Mouse (Mus musculus) adrenal gland, postnatal 25 days (tissue): ENCODE results near the gene Snx8. TPM values are rescaled to one million over a fixed set of nuclear protein-coding genes. Genes with fewer than 3 reads are reported as not detected.
"Not testable (repeated sequence)": the region's sequence is repeated elsewhere in the genome, so short reads cannot be mapped to it uniquely, and the experiment has no call there.

ENCODE experiments used
- DNase-seq: peaks from one replicate; pipeline ENCODE4 v3.0.0; 2021; ENCODE audit warnings: mixed read lengths
- total RNA-seq: library from RNA; stranded (reverse); gene quantifications from 2 replicates; pipeline ENCODE4 v1.2.3, GENCODE M21; 2021

Snx8 gene
- total RNA-seq, 1 experiment from 2014 or later, result 18.0 TPM

GRCm38 (mm10) chr5:140384462-140384861 lies 4.6 kb downstream of the Snx8 start:
- no peak for DNase-seq

- DNase-seq, result no peak
Observed at GRCm38 (mm10) chr5:140383559-140383958, 5.5 kb downstream of the Snx8 start.

GRCm38 (mm10) chr5:140382688-140383087 lies 6.4 kb downstream of the Snx8 start:
- DNase-seq, result no peak

DNA sequence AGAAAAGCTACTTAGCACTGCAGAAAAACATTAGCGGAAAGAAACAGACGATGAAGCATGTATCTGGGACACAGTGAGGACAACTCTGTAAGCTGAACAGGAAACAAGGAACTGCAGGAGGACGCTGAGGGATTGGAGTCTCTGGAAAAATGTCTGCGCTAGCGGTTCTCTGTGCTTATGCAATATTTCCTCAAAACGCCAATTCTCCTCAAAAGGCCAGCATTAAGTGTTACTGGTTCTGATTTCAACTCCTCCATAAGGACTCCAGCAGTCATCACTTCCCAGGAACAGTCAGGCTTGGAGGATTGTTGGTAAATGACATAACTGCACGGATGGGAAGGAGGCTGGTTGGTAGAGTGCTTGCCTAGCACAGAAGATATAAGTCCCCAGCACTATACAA lies 7.9 kb downstream of the Snx8 start:
- no peak for DNase-seq

DNA sequence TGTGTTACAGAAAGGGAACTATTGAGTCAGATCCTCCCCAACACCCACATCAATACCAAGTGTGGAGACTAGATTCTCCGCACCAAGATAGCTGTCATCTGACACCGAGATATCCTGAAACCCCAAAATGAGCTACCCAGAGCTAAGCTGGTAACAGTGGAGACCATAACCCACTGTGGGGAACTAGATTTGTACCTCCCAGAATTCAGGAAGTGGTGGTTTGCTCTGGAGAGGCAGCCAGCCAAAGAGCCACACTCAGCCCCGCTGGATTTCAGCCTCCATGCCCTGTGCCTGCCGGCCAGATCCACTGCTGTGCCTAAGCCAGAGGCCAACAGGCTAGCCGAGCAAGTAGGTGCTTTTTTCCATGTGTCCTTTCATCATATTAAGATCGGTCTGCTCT lies 9.8 kb downstream of the Snx8 start:
- DNase-seq, result no peak

DNA sequence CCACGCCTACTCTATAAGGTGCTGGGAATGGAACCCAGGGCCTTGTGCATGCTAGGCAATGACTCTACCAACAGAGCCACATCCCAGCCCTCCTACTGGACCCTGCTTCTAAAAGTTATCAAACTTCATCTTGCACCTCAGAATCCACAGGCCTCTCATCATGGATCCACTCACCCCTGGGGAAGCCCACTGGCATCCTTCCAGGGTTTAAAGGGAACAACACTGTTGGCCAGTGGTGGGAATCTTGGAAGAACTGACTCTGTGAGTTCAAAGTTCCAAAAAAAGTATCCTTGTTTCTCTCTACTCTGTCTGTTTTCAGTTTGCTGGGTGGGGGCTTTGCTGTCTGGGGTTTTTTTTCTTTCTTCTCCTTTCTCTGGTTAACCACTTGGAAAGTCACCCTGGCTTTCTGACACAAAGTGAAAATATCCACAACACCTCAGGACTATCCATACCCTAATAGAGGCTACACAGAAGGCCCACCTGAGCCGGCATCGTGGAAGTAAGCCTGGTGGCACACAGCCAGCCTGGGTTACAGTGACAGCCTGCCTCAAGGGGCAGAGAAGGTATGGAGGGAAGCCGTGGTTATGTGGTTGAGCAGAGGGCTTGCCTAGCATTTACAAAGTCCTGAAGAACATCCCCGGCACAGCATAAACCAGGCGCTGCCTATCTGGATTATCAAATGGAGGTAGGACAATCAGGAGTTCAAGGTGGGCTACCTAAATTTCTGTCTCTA lies 10.8 kb downstream of the Snx8 start:
- DNase-seq, result no peak

DNA sequence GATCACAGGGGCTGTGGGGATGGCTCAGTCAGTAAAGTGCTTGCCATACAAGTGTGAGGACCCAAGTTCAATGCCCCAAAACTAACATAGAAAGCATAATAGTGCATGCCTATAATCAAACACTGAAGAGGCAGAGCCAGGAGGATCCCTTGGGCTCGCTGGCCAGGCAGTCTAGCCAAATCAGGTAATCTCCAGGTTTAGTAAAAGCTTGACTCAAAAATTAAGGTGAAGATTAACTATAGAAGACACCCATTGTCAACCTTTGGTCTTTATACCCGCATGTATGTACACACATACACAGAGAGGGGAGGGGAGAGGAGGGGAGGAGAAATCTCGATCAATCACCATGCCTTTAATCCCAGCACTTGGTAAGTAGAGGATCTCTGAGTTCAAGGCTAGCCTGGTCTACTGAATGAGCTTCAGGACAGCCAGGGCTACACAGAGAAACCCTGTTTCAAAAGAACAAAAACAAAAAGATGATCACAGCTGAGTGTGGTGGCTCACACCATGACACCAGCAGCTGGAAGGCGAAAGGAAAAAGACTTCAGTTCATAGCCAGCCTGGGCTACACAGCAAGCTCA lies 13.7 kb downstream of the Snx8 start:
- no peak for DNase-seq

DNA sequence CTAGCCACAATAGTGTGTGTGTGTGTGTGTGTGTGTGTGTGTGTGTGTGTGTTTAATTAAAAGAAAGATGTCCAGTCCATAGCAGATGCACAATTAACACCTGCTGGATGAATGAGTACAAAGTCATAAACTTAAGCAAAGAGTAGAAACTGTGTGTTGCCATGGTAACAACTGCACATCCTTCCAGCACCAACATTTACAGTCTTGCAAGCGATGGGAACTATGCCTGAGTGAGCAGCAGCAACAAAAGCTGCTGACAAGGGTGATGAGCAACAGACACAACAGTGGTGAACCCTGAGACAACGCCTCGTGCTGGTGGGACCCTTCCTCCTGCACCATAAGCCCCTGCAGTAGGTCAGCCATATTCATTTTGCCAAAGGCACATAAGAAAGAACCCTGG lies 14.8 kb downstream of the Snx8 start:
- no peak for DNase-seq

DNA sequence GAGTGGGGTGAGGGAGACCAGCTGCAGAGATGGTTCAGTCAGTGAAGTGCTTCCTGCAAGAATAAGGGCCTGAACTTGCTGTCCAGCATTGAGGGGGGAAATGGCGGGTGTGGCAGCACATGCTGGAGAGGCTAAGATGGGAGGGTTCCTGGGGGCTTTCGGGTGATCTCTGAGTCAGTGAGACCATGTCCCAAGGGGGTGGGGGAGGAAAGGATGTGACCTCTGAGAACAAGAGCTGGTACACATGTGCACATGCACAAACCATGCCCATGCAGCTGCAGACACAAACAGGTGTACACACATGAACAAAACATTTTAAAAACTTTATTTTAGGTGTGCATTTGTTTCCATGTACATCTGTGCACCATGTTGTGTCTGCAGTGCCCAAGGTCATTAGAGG lies 15.4 kb downstream of the Snx8 start:
- no peak for DNase-seq

DNA sequence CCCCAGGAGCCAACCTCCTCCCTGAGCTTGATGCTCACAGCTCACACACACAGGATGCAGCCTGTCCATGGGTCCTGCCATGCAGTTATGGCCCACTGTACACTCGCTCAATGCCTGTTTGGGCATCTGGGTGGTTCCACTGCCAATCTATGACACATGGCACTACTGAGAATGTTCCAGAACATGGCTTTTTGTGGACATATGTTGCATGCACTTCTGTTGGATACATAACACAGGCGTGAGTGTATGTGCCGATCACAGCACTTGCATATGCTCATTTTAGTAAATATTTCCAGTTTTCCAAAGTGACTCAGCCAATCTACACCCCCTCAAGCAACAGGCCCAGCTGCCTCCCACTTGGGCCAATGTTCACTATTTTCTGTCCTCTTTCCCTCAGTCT lies 17.4 kb downstream of the Snx8 start:
- no peak for DNase-seq

- no peak for DNase-seq
Observed at GRCm38 (mm10) chr5:140370446-140371254, 18.4 kb downstream of the Snx8 start.

DNA sequence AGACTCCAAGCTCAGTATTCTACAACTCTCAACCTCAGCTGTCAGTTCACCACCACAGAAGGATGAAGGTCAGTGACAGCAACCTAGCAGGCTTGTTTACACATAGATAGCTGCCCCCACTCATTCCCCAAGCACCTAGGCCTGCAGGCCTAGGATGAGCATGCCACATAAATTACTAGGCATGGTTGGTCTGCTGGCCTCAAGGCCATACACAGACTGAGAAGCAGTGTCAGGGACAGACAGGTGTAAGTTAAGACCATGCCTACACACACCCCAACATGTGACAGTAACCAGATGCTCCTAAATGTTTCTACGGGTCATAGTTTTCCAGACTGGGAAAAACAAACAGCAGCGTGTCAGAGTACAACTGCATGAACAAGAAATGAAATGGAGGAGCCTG lies 19.6 kb downstream of the Snx8 start:
- no peak for DNase-seq

- DNase-seq, result no peak
Observed at GRCm38 (mm10) chr5:140368926-140369325, 20.1 kb downstream of the Snx8 start.

GRCm38 (mm10) chr5:140368126-140368525 lies 20.9 kb downstream of the Snx8 start:
- DNase-seq, result not testable (repeated sequence)

- no peak for DNase-seq
Observed at GRCm38 (mm10) chr5:140364415-140364814, 24.6 kb downstream of the Snx8 start.

GRCm38 (mm10) chr5:140359930-140360674 lies 29.0 kb downstream of the Snx8 start:
- no peak for DNase-seq

DNA sequence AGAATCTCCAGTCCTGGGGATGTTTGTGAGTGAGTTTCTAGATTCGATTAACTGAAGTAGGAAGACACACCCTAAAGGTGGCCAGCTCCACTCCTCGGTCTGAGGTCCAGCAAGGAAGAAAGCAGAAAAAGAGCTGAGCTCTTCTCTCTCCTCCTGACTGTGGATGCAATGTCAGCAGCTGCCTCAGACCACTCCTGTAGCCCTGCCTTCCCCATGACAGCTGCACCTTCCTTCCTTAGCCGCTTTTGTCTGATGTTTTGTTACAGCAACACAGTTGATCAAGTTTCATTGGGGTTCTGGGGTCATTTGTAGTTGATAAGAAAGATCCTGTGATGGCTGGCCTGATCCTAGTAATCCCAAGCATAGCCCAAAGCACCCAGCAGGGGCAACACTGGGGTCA lies 31.6 kb downstream of the Snx8 start:
- DNase-seq, result no peak

DNA sequence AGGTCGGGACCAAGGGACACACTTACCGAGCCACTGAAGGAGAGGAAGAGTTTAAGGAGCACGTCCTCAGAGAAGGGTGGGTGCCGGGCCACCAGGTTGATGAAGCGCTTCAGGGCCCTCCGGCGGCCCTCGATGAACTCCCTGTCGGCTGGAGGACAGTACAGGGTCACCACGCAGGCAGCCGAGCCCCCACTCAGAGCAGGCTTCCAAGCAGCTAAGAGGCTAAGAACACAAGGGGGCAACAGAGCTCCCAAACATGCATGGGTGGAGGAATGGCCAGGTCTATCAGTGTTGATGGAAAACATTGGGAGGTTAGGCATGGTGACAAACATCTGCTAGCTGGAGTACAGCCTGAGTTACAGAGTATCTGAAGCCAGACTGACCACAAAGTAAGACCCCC lies 33.1 kb downstream of the Snx8 start:
- no peak for DNase-seq

- no peak for DNase-seq
Observed at GRCm38 (mm10) chr5:140352352-140352751, 36.7 kb downstream of the Snx8 start.

DNA sequence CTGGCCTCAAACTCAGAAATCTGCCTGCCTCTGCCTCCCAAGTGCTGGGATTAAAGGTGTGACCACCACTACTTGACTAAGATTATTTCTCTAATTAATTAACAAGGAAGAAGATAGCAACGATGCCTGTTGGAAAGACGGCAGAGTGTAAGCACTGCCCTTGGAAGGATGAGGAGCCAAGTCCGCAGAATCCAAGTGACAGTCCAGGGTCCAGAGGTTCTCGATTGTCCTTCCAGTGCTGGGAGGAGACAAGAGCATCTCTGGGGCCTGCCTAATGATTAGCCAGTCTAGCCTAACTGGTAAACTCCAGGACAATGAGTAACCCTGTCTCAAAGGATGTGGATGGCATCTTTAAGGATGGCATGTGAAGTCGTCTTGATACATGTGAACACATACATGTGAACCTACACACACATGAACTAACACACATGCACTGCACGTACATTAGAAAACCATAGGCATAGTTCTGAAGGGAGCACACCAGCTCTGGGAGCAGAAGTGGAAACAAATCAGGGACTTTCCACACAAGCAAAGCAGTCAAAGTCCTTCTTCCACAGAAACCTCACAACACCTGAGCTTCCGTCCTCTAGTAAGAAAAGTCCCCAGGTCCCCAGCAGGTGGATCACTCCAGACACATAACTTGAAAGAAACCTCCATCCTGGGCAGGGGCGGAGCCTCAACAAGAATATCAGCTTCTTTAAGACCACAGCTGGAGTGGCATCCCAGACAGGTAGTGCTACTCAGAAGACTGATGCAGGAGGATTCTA lies 38.1 kb downstream of the Snx8 start:
- no peak for DNase-seq

DNA sequence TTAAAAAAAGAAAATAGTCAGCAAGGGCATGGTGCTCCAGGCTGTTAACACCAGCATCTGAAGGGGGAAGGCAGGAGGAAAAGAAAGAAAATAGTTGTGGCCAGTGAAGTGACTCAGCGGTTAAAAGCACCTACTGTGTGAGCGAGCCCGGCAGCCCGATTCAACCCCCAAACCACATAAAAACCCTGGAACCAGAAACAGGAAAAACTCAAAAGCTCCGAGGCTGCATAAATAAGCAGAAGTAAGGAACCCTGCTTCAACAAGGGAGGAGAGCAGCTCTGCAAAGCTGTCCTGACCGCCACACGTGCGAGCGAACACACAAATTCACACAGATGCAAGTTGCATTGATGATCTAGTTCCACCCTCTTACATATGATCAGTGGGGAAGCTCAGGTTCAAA lies 39.2 kb downstream of the Snx8 start:
- DNase-seq, result no peak

DNA sequence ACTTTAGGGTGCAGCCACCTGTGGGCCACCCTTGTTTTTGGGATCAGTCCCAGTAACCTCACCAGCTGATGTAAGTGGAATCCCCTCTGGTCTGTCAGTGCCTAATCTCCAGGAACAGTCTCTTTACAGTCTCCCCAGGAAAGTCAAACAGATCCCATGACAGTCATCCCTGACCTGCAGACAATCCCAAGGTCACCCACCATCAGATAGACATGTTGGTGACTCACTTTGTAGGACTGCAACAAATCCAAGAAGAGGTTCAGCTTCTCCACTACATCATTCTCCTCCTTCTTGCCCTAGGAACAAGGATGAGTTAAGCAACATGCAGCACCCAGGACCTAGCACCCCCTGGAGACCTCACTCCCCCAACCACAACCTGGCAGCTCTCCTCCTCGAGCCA lies 43.0 kb downstream of the Snx8 start:
- no peak for DNase-seq
